Mouse (Mus musculus) kidney, embryonic 15.5 days (tissue): ENCODE measurements around the gene Aebp1. TPM values are rescaled to one million over a fixed set of nuclear protein-coding genes. Genes with fewer than 3 reads are reported as not detected.

ENCODE experiments used
- ATAC-seq: fragments of 200-750 bp; cut with Nextera tagmentation; replicated peaks from 2 replicates; pipeline ENCODE4 v1.8.0; 2017; ENCODE audit warnings: moderate TSS enrichment; ENCODE audit not compliant: low FRiP score
- H3K27ac ChIP-seq: fragments of 300-500 bp; sonication (generic); 2 replicates; pipeline ENCODE4 v1.5.1; 2015; ENCODE audit warnings: mild to moderate bottlenecking, inconsistent platforms
- H3K27me3 ChIP-seq: fragments of 300-500 bp; sonication (generic); 2 replicates; pipeline ENCODE4 v1.6.1; 2015; ENCODE audit warnings: inconsistent platforms
- H3K36me3 ChIP-seq: fragments of 300-500 bp; sonication (generic); 2 replicates; pipeline ENCODE4 v1.6.1; 2015; ENCODE audit warnings: inconsistent platforms
- H3K4me1 ChIP-seq: fragments of 300-500 bp; sonication (generic); 2 replicates; pipeline ENCODE4 v1.6.1; 2015; ENCODE audit warnings: inconsistent platforms
- H3K4me2 ChIP-seq: fragments of 300-500 bp; sonication (generic); 2 replicates; pipeline ENCODE4 v1.6.1; 2015; ENCODE audit warnings: moderate library complexity, mild to moderate bottlenecking, inconsistent platforms
- H3K4me3 ChIP-seq: fragments of 300-500 bp; sonication (generic); replicated peaks from 2 replicates; pipeline ENCODE4 v1.5.1; 2015; ENCODE audit warnings: mild to moderate bottlenecking, inconsistent platforms
- H3K9ac ChIP-seq: fragments of 300-500 bp; sonication (generic); 2 replicates; pipeline ENCODE4 v1.6.1; 2015; ENCODE audit warnings: mild to moderate bottlenecking, inconsistent platforms
- H3K9me3 ChIP-seq: fragments of 300-500 bp; sonication (generic); replicated peaks from 2 replicates; pipeline ENCODE4 v1.6.1; 2016; ENCODE audit warnings: inconsistent platforms
- WGBS: fragments of 180-500 bp; shearing (Covaris S2); methylation state at CpG from one replicate; pipeline ENCODE4 v1.1.7; 2015; ENCODE audit warnings: mixed read lengths; 5-methylcytosine and 5-hydroxymethylcytosine counted together
- polyA plus RNA-seq: library from polyadenylated mRNA; unstranded; fragments of >200 nt; fragmentation: Nextera tagmentation; extraction: Ambion mirVana; gene quantifications from 2 replicates; pipeline ENCODE4 v1.2.1, GENCODE M21; 2015

The Aebp1 gene
- polyA plus RNA-seq = 39.0 and 52.1 TPM in 2 replicates

DNA sequence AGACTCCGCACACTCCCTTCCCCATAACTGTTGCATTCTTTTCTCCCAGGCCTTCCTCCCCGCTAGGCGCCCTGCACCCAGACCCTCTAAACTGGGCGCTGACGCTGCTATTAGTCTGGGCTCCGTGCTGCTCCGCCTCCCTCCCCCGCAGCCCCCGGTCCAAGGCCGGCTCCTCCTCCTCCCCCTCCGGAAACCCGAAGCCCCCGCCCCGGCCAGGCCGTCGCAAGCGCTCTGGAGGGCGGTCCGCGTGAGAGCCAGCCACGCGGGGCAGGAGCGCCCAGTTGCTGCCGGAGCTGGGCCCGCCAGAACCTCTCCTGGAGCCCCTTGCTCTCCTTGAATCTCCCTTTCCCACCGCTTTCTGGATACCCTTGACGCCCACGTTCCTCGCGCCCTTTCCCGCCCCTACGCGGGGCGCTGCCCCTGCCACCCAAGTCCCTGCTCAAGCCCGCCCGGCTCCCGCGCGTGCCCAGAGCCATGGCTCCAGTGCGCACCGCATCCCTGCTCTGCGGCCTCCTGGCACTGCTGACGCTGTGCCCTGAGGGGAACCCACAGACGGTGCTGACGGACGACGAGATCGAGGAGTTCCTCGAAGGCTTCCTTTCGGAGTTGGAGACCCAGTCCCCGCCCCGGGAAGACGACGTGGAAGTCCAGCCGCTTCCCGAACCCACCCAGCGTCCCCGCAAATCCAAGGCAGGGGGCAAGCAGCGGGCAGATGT lies at the start of gene Aebp1:
Aebp1 (plus strand) TSS at position 270 of the 716 bp plus-strand sequence.
- Histone ChIP-seq H3K27ac (peak within 1 kb of the TSS; percentile 64), H3K27me3 (peaks cover 9% of the 10 kb centered on the region)
- ATAC-seq = peak; percentile 70

DNA sequence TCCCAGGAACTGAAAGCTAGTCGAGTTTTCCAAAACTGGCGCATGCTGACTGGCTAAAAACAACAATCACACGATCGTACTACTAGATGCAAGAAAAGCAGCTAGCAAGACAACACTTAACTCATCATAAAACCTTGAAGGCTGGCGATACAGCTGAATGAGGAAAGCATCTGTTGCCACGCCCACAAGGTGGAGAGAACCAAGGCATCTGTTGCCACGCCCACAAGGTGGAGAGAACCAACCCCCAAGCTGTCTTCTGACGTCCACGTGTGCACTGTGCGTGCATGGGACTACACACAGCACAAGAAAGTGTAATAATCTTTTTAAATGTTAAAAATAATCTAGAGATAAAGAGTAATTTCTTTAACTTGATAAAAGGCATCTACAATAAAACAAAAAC lies 48.4 kb upstream of the Aebp1 start:
- Histone ChIP-seq H3K27me3 (no peaks in the 10 kb centered on the region), H3K4me1 (no peaks in the 10 kb centered on the region), H3K9ac (no peak overlapping the region), H3K9me3 (no peaks in the 10 kb centered on the region), H3K36me3 (no peaks in the 10 kb centered on the region), H3K4me3 (no peak overlapping the region), H3K27ac (no peak overlapping the region), H3K4me2 (no peak overlapping the region)
- WGBS = 79% methylated on average over 10 of the region's 10 CpGs
- ATAC-seq = no peak

More for the DNA sequence above, at the start of gene Aebp1:
- Histone ChIP-seq H3K4me2 (peak within 1 kb of the TSS; percentile 91), H3K9me3 (no peaks in the 10 kb centered on the region), H3K36me3 (peaks cover 15% of the 10 kb centered on the region), H3K4me1 (peaks cover 42% of the 10 kb centered on the region), H3K4me3 (peak within 1 kb of the TSS; percentile 51), H3K9ac (peak within 1 kb of the TSS; percentile 59)
- under 1% methylated on average over 59 of the region's 59 CpGs for WGBS

DNA sequence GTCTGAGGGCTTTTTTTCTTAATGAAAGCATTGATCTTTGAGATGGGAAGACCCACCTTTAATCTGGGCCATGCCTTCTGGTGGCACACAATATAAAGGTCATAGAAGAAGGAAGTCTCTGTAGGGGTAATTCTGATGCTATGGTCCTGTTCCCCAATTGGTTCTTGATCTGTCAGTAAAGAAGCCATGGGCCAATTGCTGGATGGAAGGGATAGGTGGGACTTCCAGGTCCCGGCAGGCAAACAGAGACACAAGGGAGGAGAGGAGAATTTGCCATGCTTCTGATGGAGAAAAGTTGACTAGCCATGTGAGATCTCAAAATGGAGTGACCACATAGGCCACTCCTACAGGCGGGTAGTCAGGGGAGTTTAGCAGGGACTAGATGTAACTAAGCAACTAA lies 42.5 kb upstream of the Aebp1 start:
- WGBS = 72% methylated on average over 2 of the region's 2 CpGs
- Histone ChIP-seq H3K27ac (no peak overlapping the region), H3K9ac (no peak overlapping the region), H3K4me1 (no peaks in the 10 kb centered on the region), H3K27me3 (no peaks in the 10 kb centered on the region), H3K4me2 (no peak overlapping the region), H3K4me3 (no peak overlapping the region), H3K9me3 (no peaks in the 10 kb centered on the region), H3K36me3 (no peaks in the 10 kb centered on the region)
- no peak for ATAC-seq

DNA sequence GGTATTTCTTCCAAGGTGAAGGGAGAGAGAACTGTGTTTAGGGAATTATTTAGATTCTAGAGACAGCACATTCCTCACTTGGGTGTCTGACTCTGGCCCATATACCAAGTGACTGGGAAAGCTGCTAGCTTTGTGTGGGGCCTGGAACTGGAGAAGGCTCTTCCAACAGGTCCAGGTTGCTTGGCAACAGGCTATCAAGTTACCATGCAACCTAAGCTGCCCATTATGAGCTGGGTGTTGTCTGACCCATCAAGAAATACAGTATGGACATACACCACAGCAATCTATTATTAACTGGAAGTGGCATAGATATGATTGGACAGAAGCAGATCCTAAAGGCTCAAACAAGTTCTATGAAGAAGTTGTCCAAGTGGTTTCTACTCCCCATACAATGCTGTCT lies 36.3 kb upstream of the Aebp1 start:
- Histone ChIP-seq H3K4me2 (no peak overlapping the region), H3K9me3 (no peaks in the 10 kb centered on the region), H3K27ac (no peak overlapping the region), H3K36me3 (peaks cover 27% of the 10 kb centered on the region), H3K9ac (no peak overlapping the region), H3K4me1 (no peaks in the 10 kb centered on the region), H3K4me3 (no peak overlapping the region), H3K27me3 (no peaks in the 10 kb centered on the region)
- ATAC-seq = no peak

DNA sequence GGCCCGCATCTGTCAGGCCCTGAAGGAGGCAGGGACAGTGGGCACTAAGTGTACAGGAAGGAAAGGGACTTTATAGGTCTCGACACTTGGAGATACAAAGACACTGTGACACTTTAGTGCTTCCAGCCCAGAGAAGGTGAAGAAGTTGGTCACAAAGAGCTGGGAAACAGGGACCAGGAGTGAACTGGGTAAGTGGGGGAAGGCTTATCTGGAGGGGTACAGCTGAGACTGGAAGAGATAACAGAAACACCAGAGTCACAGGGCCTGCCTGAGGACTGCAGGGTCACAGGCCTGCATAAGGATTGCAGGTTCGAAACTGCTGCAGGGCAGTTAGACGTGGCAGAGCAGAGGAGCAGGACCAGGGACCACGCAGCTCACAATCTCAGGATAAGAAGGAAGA lies 33.8 kb upstream of the Aebp1 start:
- Histone ChIP-seq H3K36me3 (peaks cover 52% of the 10 kb centered on the region), H3K4me3 (no peak overlapping the region), H3K4me1 (no peaks in the 10 kb centered on the region), H3K9me3 (no peaks in the 10 kb centered on the region), H3K27me3 (no peaks in the 10 kb centered on the region), H3K27ac (no peak overlapping the region), H3K4me2 (no peak overlapping the region), H3K9ac (no peak overlapping the region)
- WGBS = 91% methylated on average over 5 of the region's 5 CpGs
- no peak for ATAC-seq

DNA sequence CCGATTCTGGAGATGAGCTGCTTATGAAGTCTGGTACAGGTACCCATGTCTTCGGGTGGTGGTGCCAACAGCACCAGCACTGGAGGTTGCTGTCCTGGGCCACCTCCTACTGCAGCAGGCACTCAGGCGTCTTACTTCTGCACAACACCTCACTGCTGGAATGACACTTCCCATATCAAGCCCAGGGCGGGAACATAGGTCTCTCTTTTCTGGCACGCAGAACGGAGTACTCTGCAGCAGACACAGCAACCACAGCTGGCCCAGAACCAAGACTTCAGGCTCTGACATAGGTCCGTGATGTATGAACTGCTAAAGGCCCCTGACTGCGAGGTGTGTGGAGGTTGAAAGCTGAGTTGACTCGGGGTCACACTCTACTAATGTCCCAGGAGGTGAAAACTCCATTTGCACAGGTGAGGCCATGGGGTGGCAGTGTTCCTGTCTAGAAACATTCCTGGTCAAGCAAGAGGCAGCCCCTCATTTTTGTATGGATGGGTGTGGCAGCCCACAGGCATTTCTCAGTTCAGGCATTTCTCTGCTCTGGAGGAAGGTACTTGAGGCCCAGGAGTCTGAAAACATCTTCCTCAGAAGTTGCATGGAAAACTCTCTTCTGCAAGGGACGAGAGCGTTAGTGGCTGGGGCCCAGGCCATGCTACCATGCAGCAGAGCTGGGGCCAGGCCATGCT lies 33.1 kb upstream of the Aebp1 start:
- no peak for ATAC-seq
- 87% methylated on average over 11 of the region's 11 CpGs for WGBS

DNA sequence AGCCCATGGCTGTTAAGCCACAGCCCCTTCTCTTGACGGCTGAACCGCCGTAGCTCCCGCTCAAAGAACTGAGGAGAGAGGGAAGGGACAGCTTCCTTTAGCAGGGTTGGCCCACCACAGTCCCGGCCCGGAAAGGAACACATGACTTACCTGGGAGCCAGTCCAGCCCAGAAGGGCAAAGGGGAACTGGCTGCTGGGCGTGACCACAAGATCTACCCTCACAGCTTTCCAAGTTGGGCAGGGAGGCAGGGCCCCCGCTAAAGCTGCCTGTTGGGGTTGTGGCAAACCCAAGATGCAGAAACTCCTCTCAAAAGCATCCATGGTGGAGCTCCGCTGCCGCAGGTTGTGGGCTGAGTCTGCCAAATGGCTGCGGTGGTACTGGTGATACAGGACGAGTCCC lies 32.4 kb upstream of the Aebp1 start:
- no peak for ATAC-seq
- Histone ChIP-seq H3K4me2 (no peak overlapping the region), H3K9ac (no peak overlapping the region), H3K9me3 (no peaks in the 10 kb centered on the region), H3K27ac (no peak overlapping the region), H3K4me1 (no peaks in the 10 kb centered on the region), H3K27me3 (no peaks in the 10 kb centered on the region), H3K36me3 (peaks cover 63% of the 10 kb centered on the region), H3K4me3 (no peak overlapping the region)
- WGBS = 91% methylated on average over 12 of the region's 12 CpGs

More for the DNA sequence above, 33.1 kb upstream of the Aebp1 start:
- Histone ChIP-seq H3K27me3 (no peaks in the 10 kb centered on the region), H3K4me3 (no peak overlapping the region), H3K27ac (no peak overlapping the region), H3K36me3 (peaks cover 56% of the 10 kb centered on the region), H3K4me1 (no peaks in the 10 kb centered on the region), H3K4me2 (no peak overlapping the region), H3K9ac (no peak overlapping the region), H3K9me3 (no peaks in the 10 kb centered on the region)

DNA sequence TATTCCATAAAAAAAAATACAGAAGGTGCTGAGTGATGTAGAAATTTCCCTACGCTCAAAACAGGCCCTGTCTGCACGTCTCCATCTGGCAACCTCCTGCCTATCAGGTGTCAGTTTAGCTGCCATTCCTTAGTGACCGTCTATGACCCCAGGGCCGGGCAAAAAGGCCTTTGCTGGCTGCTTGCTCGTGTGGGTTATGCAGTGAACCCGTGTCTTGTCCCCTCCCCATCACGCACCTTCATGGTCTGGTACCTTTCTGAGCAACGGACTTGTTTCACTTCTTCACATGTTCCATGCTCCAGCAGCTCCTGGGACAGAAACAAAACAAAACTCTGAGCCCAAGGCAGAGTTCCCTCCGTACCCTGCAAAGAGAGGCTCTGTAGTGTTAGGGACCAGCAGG lies 27.2 kb upstream of the Aebp1 start:
- Histone ChIP-seq H3K27ac (no peak overlapping the region), H3K27me3 (no peaks in the 10 kb centered on the region), H3K4me1 (peaks cover 13% of the 10 kb centered on the region), H3K9me3 (no peaks in the 10 kb centered on the region), H3K36me3 (peaks cover 53% of the 10 kb centered on the region), H3K4me2 (no peak overlapping the region), H3K4me3 (no peak overlapping the region), H3K9ac (no peak overlapping the region)
- no peak for ATAC-seq
- 55% methylated on average over 9 of the region's 9 CpGs for WGBS

DNA sequence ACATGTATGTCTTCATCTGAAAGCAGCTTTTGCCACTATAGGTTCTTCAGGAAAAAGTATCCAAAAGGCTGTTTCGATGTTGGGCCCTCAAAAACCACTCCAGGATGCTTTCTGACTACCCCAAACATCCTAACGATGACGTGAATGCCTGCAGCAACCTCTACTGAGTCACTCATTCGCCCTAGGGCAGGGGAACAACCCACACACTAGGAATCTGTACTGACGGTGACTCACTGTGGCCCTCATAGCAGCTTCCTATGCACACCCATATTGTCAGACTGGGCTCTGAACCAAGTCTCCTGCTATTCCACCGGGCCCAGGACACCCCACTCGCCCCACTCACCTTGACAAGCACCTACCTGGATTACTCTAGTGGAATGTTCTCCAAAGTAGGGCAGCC lies 26.7 kb upstream of the Aebp1 start:
- peaks cover 48% of the 10 kb centered on the region for H3K36me3 ChIP-seq
- H3K4me3 ChIP-seq = no peak overlapping the region
- no peak overlapping the region for H3K9ac ChIP-seq
- H3K9me3 ChIP-seq = no peaks in the 10 kb centered on the region
- H3K4me2 ChIP-seq = no peak overlapping the region
- no peak for ATAC-seq
- peaks cover 13% of the 10 kb centered on the region for H3K4me1 ChIP-seq
- 87% methylated on average over 7 of the region's 7 CpGs for WGBS
- no peak overlapping the region for H3K27ac ChIP-seq
- no peaks in the 10 kb centered on the region for H3K27me3 ChIP-seq

DNA sequence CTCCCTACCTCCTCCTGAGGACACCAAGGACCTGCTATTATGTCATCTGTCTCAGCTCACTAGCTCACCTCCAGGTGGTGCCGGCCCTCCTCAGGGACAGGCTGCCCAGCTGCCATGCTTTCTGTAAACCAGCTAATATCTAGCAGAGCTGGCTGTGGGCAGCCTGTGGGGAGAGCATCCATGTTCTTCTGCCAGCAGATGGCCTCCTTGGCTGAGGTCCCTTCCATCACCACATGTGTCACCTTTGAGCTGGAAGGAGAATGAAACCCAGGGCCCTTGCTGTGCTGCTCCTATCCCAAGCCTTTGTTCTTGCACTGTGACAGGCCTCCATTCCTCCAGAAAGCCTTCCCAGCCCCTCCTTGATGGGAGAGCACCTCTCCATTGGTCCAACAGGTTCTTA lies 25.6 kb upstream of the Aebp1 start:
- Histone ChIP-seq H3K9ac (no peak overlapping the region), H3K36me3 (peaks cover 38% of the 10 kb centered on the region), H3K9me3 (no peaks in the 10 kb centered on the region), H3K4me1 (peaks cover 13% of the 10 kb centered on the region), H3K27ac (no peak overlapping the region), H3K4me2 (no peak overlapping the region), H3K27me3 (no peaks in the 10 kb centered on the region), H3K4me3 (no peak overlapping the region)
- no peak for ATAC-seq
- WGBS = 55% methylated on average over 1 of the region's 1 CpGs

DNA sequence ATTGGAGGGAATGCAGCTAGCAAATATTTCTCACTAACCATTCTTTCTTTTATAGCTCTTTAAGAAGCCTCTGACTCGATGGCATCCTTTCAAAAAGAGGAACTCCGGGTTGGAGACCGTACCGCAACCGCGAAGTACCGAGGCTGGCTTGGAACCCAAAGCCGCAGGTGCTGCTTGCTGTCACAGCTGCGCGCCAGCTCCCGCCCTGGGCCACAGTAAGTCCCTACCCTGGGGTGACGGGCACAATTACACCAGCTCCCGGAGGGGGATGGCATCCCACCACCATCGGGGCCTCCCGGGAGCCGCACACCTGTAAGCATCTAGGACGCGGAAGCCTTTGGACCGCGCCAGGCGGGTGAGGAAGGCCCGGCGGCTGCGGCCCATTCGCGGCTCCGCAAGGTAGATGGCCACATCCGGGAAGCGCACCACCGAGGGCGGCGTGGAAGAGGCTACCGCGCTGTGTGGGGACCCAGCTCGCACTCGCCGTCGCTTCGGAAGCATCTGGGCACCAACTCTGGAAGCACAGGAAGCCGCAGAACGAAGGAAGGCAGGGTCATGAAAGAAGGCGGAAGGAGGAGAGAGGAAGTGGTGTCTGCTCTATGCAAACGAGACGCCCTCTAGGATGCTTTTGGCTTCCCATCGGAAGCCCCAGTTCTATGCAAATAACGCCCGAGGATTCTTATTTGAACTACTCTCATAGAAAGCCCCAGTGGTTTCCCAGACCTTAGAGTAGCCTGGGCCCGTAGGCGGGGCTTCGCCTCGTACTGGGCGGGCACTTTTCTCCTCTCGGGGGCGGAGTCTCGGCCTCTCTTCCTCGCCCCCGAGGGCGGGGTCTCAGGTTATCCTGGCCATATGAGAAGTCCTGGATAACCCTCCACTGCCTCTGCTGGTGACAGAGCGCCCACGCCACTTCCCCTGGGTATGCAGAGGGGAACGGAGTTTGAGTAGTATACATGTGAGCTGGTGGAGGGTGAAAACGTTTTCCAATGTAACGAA lies 24.2 kb upstream of the Aebp1 start, which contains the start of gene Polm:
Polm (minus strand) TSS at position 766 of the 996 bp plus-strand sequence.
- H3K9me3 ChIP-seq = no peaks in the 10 kb centered on the region
- peaks cover 24% of the 10 kb centered on the region for H3K36me3 ChIP-seq
- H3K4me3 ChIP-seq = peak within 1 kb of the TSS; percentile 76
- peak; percentile 96 for ATAC-seq
- H3K27me3 ChIP-seq = no peaks in the 10 kb centered on the region
- H3K9ac ChIP-seq = peak within 1 kb of the TSS; percentile 88
- H3K27ac ChIP-seq = peak within 1 kb of the TSS; percentile 93
- under 1% methylated on average over 63 of the region's 63 CpGs for WGBS
- peak within 1 kb of the TSS; percentile 91 for H3K4me2 ChIP-seq
- peaks cover 13% of the 10 kb centered on the region for H3K4me1 ChIP-seq

DNA sequence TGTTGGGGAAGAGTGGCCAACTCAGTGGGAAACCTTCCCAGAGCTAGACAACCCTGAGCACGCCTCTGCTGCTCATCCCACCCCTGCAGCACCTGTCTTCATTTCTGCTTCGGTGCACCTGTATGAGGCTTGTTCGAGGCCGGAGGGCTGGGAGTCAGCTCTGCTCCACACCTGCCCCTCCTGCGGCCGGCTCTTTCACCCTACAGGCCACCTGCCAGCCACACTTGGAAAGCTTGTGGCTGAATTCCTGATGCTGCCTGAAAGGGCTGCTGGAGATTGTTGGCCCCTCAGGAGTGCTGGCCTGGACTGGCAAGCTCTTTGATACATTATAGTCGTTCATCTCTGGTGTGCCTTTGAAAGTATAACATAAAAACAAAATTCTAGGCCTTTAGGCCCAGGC lies 21.4 kb upstream of the Aebp1 start:
- Histone ChIP-seq H3K27ac (no peak overlapping the region), H3K4me1 (peaks cover 13% of the 10 kb centered on the region), H3K36me3 (no peaks in the 10 kb centered on the region), H3K9me3 (0 out of 2 replicates have a peak, but pooled peaks cover 4% of the 10 kb centered on the region), H3K27me3 (no peaks in the 10 kb centered on the region), H3K4me2 (no peak overlapping the region), H3K9ac (no peak overlapping the region), H3K4me3 (no peak overlapping the region)
- no peak for ATAC-seq
- WGBS = 85% methylated on average over 7 of the region's 7 CpGs
